Mouse (Mus musculus): ENCODE measurements around the gene Olfr287. TPM values are rescaled to one million over a fixed set of nuclear protein-coding genes. Genes with fewer than 3 reads are reported as not detected.
A peak's percentile ranks its signal among the peaks of the same experiment; 100 is the strongest.

The Olfr287 gene
- polyA plus RNA-seq, 1 experiment from 2014 or later = not detected

- no peaks in the 10 kb centered on the region for H3K36me3 ChIP-seq (ENCODE audit: inconsistent target)
Measured at GRCm38 (mm10) chr15:98181132-98181711, 39.6 kb downstream of the Olfr287 start.

GRCm38 (mm10) chr15:98180567-98181131 is 40.2 kb downstream of the Olfr287 start:
- no peak overlapping the region for H3K27ac ChIP-seq
- H3K36me3 ChIP-seq (ENCODE audit: inconsistent target) = no peaks in the 10 kb centered on the region
- WGBS (ENCODE audit: missing documents) = 14% methylated on average over 26 of the region's 26 CpGs
- no peaks in the 10 kb centered on the region for H3K79me2 ChIP-seq (ENCODE audit: inconsistent target)
- peak overlapping the region; percentile 31 for H3K4me3 ChIP-seq (ENCODE audit: inconsistent target)

More at GRCm38 (mm10) chr15:98181132-98181711, 39.6 kb downstream of the Olfr287 start:
- 1% methylated on average over 30 of the region's 30 CpGs for WGBS (ENCODE audit: missing documents)
- H3K4me3 ChIP-seq (ENCODE audit: inconsistent target) = peak overlapping the region; percentile 31
- no peak overlapping the region for H3K27ac ChIP-seq
- H3K79me2 ChIP-seq (ENCODE audit: inconsistent target) = no peaks in the 10 kb centered on the region

GRCm38 (mm10) chr15:98177320-98177719 is 43.5 kb downstream of the Olfr287 start:
- no peaks in the 10 kb centered on the region for H3K79me2 ChIP-seq (ENCODE audit: inconsistent target)
- H3K27ac ChIP-seq = no peak overlapping the region
- WGBS (ENCODE audit: missing documents) = 72% methylated on average over 3 of the region's 3 CpGs
- no peak overlapping the region for H3K4me3 ChIP-seq (ENCODE audit: inconsistent target)
- H3K36me3 ChIP-seq (ENCODE audit: inconsistent target) = no peaks in the 10 kb centered on the region

- Histone ChIP-seq H3K79me2 (ENCODE audit: inconsistent target) (no peaks in the 10 kb centered on the region), H3K36me3 (ENCODE audit: inconsistent target) (no peaks in the 10 kb centered on the region), H3K4me3 (ENCODE audit: inconsistent target) (no peak overlapping the region), H3K27ac (no peak overlapping the region)
- 35% methylated on average over 8 of the region's 8 CpGs for WGBS (ENCODE audit: missing documents)
Measured at GRCm38 (mm10) chr15:98173821-98174220, 47.0 kb downstream of the Olfr287 start.

- Histone ChIP-seq H3K27ac (no peak overlapping the region), H3K4me3 (ENCODE audit: inconsistent target) (no peak overlapping the region), H3K79me2 (ENCODE audit: inconsistent target) (no peaks in the 10 kb centered on the region), H3K36me3 (ENCODE audit: inconsistent target) (no peaks in the 10 kb centered on the region)
- 88% methylated on average over 5 of the region's 5 CpGs for WGBS (ENCODE audit: missing documents)
Measured at GRCm38 (mm10) chr15:98172113-98172512, 48.7 kb downstream of the Olfr287 start.

GRCm38 (mm10) chr15:98170917-98171316 is 49.9 kb downstream of the Olfr287 start:
- Histone ChIP-seq H3K79me2 (ENCODE audit: inconsistent target) (no peaks in the 10 kb centered on the region), H3K27ac (no peak overlapping the region), H3K4me3 (ENCODE audit: inconsistent target) (no peak overlapping the region), H3K36me3 (ENCODE audit: inconsistent target) (no peaks in the 10 kb centered on the region)
- WGBS (ENCODE audit: missing documents) = 75% methylated on average over 9 of the region's 9 CpGs

- Histone ChIP-seq H3K27ac (no peak overlapping the region), H3K79me2 (ENCODE audit: inconsistent target) (no peaks in the 10 kb centered on the region), H3K36me3 (ENCODE audit: inconsistent target) (no peaks in the 10 kb centered on the region), H3K4me3 (ENCODE audit: inconsistent target) (no peak overlapping the region)
- 15% methylated on average over 7 of the region's 7 CpGs for WGBS (ENCODE audit: missing documents)
Measured at GRCm38 (mm10) chr15:98170365-98170764, 50.5 kb downstream of the Olfr287 start.

- 13% methylated on average over 19 of the region's 19 CpGs for WGBS (ENCODE audit: missing documents)
- Histone ChIP-seq H3K36me3 (ENCODE audit: inconsistent target) (no peaks in the 10 kb centered on the region), H3K79me2 (ENCODE audit: inconsistent target) (no peaks in the 10 kb centered on the region), H3K27ac (no peak overlapping the region), H3K4me3 (ENCODE audit: inconsistent target) (no peak overlapping the region)
Measured at GRCm38 (mm10) chr15:98168622-98169004, 52.2 kb downstream of the Olfr287 start.

GRCm38 (mm10) chr15:98167645-98168621 is 52.9 kb downstream of the Olfr287 start:
- Histone ChIP-seq H3K4me3 (ENCODE audit: inconsistent target) (no peak overlapping the region), H3K79me2 (ENCODE audit: inconsistent target) (no peaks in the 10 kb centered on the region), H3K27ac (no peak overlapping the region), H3K36me3 (ENCODE audit: inconsistent target) (no peaks in the 10 kb centered on the region)
- 5% methylated on average over 69 of the region's 69 CpGs for WGBS (ENCODE audit: missing documents)

GRCm38 (mm10) chr15:98166963-98167644 is 53.8 kb downstream of the Olfr287 start, which contains the start of gene Ccdc184:
Gene Ccdc184, plus strand, starts transcription at chr15:98167158.
- Histone ChIP-seq H3K27ac (no peak within 1 kb of the TSS), H3K79me2 (ENCODE audit: inconsistent target) (no peaks in the 10 kb centered on the region), H3K4me3 (ENCODE audit: inconsistent target) (no peak within 1 kb of the TSS), H3K36me3 (ENCODE audit: inconsistent target) (no peaks in the 10 kb centered on the region)
- 9% methylated on average over 14 of the region's 18 CpGs for WGBS (ENCODE audit: missing documents)

- Histone ChIP-seq H3K36me3 (ENCODE audit: inconsistent target) (no peaks in the 10 kb centered on the region), H3K79me2 (ENCODE audit: inconsistent target) (no peaks in the 10 kb centered on the region), H3K27ac (no peak within 1 kb of the TSS), H3K4me3 (ENCODE audit: inconsistent target) (no peak within 1 kb of the TSS)
- WGBS (ENCODE audit: missing documents) = 81% methylated on average over 5 of the region's 5 CpGs
Measured at GRCm38 (mm10) chr15:98165525-98165924, 55.3 kb downstream of the Olfr287 start, which contains the start of gene Asb8. Gene Asb8, minus strand, starts transcription at chr15:98165625.

- Histone ChIP-seq H3K27ac (no peak overlapping the region), H3K4me3 (ENCODE audit: inconsistent target) (no peak overlapping the region), H3K36me3 (ENCODE audit: inconsistent target) (no peaks in the 10 kb centered on the region), H3K79me2 (ENCODE audit: inconsistent target) (no peaks in the 10 kb centered on the region)
- WGBS (ENCODE audit: missing documents) = 84% methylated on average over 4 of the region's 4 CpGs
Measured at GRCm38 (mm10) chr15:98162561-98162960, 58.3 kb downstream of the Olfr287 start.

- Histone ChIP-seq H3K4me3 (ENCODE audit: inconsistent target) (no peak overlapping the region), H3K27ac (no peak overlapping the region), H3K36me3 (ENCODE audit: inconsistent target) (no peaks in the 10 kb centered on the region), H3K79me2 (ENCODE audit: inconsistent target) (no peaks in the 10 kb centered on the region)
- WGBS (ENCODE audit: missing documents) = 56% methylated on average over 19 of the region's 19 CpGs
Measured at GRCm38 (mm10) chr15:98161026-98161805, 59.6 kb downstream of the Olfr287 start.

GRCm38 (mm10) chr15:98157253-98157652 is 63.6 kb downstream of the Olfr287 start:
- Histone ChIP-seq H3K27ac (no peak overlapping the region), H3K79me2 (ENCODE audit: inconsistent target) (no peaks in the 10 kb centered on the region), H3K36me3 (ENCODE audit: inconsistent target) (no peaks in the 10 kb centered on the region), H3K4me3 (ENCODE audit: inconsistent target) (no peak overlapping the region)
- 79% methylated on average over 1 of the region's 1 CpGs for WGBS (ENCODE audit: missing documents)

Measured in macrophage (primary cell).